25 mouse cellular contexts compared by ENCODE assay signal in the genomic region with DNA sequence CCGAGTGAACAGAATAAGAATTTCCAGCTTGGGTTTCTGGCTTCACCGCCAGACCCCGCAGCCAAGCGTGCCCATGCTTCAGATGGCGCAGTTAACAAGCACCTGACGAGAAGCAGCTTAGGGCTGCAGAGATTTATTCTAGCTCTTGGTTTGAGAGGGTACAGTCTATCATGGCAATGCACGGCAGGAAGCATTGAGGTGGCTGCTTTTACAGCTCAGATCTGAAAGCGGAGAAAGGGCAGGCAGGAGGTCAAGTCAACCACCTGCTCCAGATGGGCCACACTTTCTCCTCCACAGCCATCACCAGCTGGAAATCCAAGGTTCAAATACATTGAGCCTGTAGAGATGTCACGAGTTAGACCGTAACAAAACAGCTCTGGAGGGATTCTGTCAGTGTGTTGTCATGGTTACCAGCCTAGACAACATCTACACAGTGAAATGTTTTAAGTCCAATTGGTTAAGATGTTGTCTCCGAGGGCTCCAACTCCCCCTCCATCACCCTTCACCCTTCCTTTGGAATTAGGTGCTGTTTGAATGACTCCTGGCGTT.
DNase-seq lines count a peak whose midpoint lies in the region; ATAC-seq and TF ChIP-seq lines count a peak whose summit lies in the region.
"Had no signal": no experiment of that assay in that cellular context is flagged by ENCODE, and none has a peak within 500 bp of the region (broad histone marks: within the 10 kb centered on the region; RNA-seq: fewer than 3 reads in every experiment).

No protein-coding gene starts in this region.

- DNase-seq in forebrain, postnatal 0 days, result peak; percentile 54
- peak; percentile 28 for DNase-seq in neural tube, embryonic 11.5 days (ENCODE audit: low spot score)
- DNase-seq in embryo, embryonic 11 days, result peak; percentile 21
- DNase-seq in midbrain, postnatal 0 days (ENCODE audit: low spot score), result peak; percentile 73
- DNase-seq in left cerebral cortex, postnatal 36 days (ENCODE audit: low spot score in 2 of 2), result no peak
- DNase-seq: adrenal gland, postnatal 25 days; cerebellum, adult 2 months; cerebellum, postnatal 36 days; heart, postnatal 36 days; kidney, adult 8-10 months; kidney, postnatal 14 days; right cerebral cortex, postnatal 14 days; spleen, adult 18-20 months had no signal

- peaks cover 4% of the 10 kb centered on the region; the same call in 1 of the 2 replicates for H3K4me1 ChIP-seq in forebrain, postnatal 0 days (ENCODE audit: insufficient read depth)
- peaks cover 5% of the 10 kb centered on the region; the same call in 1 of the 2 replicates for H3K4me1 ChIP-seq in forebrain, embryonic 12.5 days
- H3K4me1 ChIP-seq in neural tube, embryonic 11.5 days (ENCODE audit: control insufficient read depth, insufficient read depth, low read length), result 0 out of 2 replicates have a peak, but pooled peaks cover 4% of the 10 kb centered on the region
- H3K4me1 ChIP-seq in neural tube, embryonic 15.5 days, result peaks cover 11% of the 10 kb centered on the region
- H3K4me1 ChIP-seq in midbrain, postnatal 0 days (ENCODE audit: insufficient read depth, low read length), result 0 out of 2 replicates have a peak, but pooled peaks cover 2% of the 10 kb centered on the region
- H3K4me1 ChIP-seq: embryonic facial prominence, embryonic 12.5 days; heart, embryonic 13.5 days; liver, embryonic 15.5 days had no signal

- H3K27ac ChIP-seq in forebrain, postnatal 0 days (ENCODE audit: low read depth, low read length), result no peak overlapping the region
- H3K27ac ChIP-seq in forebrain, embryonic 12.5 days, result no peak overlapping the region
- no peak overlapping the region for H3K27ac ChIP-seq in neural tube, embryonic 11.5 days (ENCODE audit: low read depth, low read length)
- H3K27ac ChIP-seq in neural tube, embryonic 15.5 days (replicated peaks), result no peak overlapping the region
- H3K27ac ChIP-seq in midbrain, postnatal 0 days (ENCODE audit: low read depth, low read length), result peak overlapping the region; percentile 32; the same call in 1 of the 2 replicates
- H3K27ac ChIP-seq: embryonic facial prominence, embryonic 12.5 days; heart, embryonic 13.5 days; layer of hippocampus, adult 2 months; limb, embryonic 15.5 days; liver, embryonic 15.5 days; macrophage; neural tube, embryonic 12.5 days had no signal

- no peaks in the 10 kb centered on the region for H3K27me3 ChIP-seq in forebrain, postnatal 0 days (ENCODE audit: insufficient read depth, low read length)
- no peaks in the 10 kb centered on the region for H3K27me3 ChIP-seq in forebrain, embryonic 12.5 days
- no peaks in the 10 kb centered on the region for H3K27me3 ChIP-seq in neural tube, embryonic 11.5 days (ENCODE audit: control insufficient read depth, insufficient read depth, low read length)
- H3K27me3 ChIP-seq in neural tube, embryonic 15.5 days (replicated peaks), result no peaks in the 10 kb centered on the region
- no peaks in the 10 kb centered on the region for H3K27me3 ChIP-seq in midbrain, postnatal 0 days (ENCODE audit: insufficient read depth, low read length)
- H3K27me3 ChIP-seq: CH12.LX; embryonic facial prominence, embryonic 12.5 days; heart, embryonic 13.5 days; limb, embryonic 15.5 days; liver, embryonic 15.5 days; neural tube, embryonic 12.5 days had no signal

- 72% methylated on average over 12 of the region's 12 CpGs for WGBS in forebrain, postnatal 0 days
- WGBS in forebrain, embryonic 12.5 days, result 80% methylated on average over 12 of the region's 12 CpGs
- WGBS in neural tube, embryonic 11.5 days, result 67% methylated on average over 12 of the region's 12 CpGs
- 50% methylated on average over 12 of the region's 12 CpGs for WGBS in neural tube, embryonic 15.5 days
- WGBS in midbrain, postnatal 0 days, result 59% methylated on average over 12 of the region's 12 CpGs

- H3K4me2 ChIP-seq in forebrain, postnatal 0 days (ENCODE audit: low read depth), result no peak overlapping the region
- H3K4me2 ChIP-seq in forebrain, embryonic 12.5 days, result no peak overlapping the region
- H3K4me2 ChIP-seq in neural tube, embryonic 11.5 days (ENCODE audit: low read depth), result no peak overlapping the region
- no peak overlapping the region for H3K4me2 ChIP-seq in neural tube, embryonic 15.5 days
- H3K4me2 ChIP-seq in midbrain, postnatal 0 days (ENCODE audit: low read depth, low read length, poor library complexity, severe bottlenecking), result no peak overlapping the region
- H3K4me2 ChIP-seq: embryonic facial prominence, embryonic 12.5 days; heart, embryonic 13.5 days; limb, embryonic 15.5 days; liver, embryonic 15.5 days; neural tube, embryonic 12.5 days had no signal

- peak; percentile 71 for ATAC-seq in forebrain, postnatal 0 days
- no peak for ATAC-seq in forebrain, embryonic 12.5 days (ENCODE audit: low FRiP score)
- no peak for ATAC-seq in neural tube, embryonic 11.5 days (ENCODE audit: insufficient read depth, low FRiP score, low TSS enrichment)
- no peak for ATAC-seq in neural tube, embryonic 15.5 days (ENCODE audit: low FRiP score)
- peak; percentile 60; the same call in 1 of the 2 replicates for ATAC-seq in midbrain, postnatal 0 days (ENCODE audit: low FRiP score)
- ATAC-seq: forebrain, embryonic 16.5 days had no signal

- no peak for TF ChIP-seq CTCF in forebrain, postnatal 0 days (IDR thresholded peaks at IDR 0.05; ENCODE audit: low read depth)
- no peak for TF ChIP-seq CTCF in midbrain, postnatal 0 days (IDR thresholded peaks at IDR 0.05)

- H3K9ac ChIP-seq in forebrain, postnatal 0 days, result no peak overlapping the region
- H3K9ac ChIP-seq in forebrain, embryonic 12.5 days, result no peak overlapping the region
- H3K9ac ChIP-seq in neural tube, embryonic 11.5 days (ENCODE audit: low read length), result no peak overlapping the region
- H3K9ac ChIP-seq in neural tube, embryonic 15.5 days (replicated peaks), result no peak overlapping the region
- no peak overlapping the region for H3K9ac ChIP-seq in midbrain, postnatal 0 days (replicated peaks; ENCODE audit: low read length, poor library complexity, severe bottlenecking)
- H3K9ac ChIP-seq: embryonic facial prominence, embryonic 12.5 days; heart, embryonic 13.5 days; limb, embryonic 15.5 days; liver, embryonic 15.5 days; neural tube, embryonic 12.5 days had no signal

- H3K9me3 ChIP-seq in forebrain, postnatal 0 days (ENCODE audit: low read length), result no peaks in the 10 kb centered on the region
- H3K9me3 ChIP-seq in forebrain, embryonic 12.5 days, result no peaks in the 10 kb centered on the region
- no peaks in the 10 kb centered on the region for H3K9me3 ChIP-seq in neural tube, embryonic 11.5 days (ENCODE audit: control insufficient read depth, low read length)
- no peaks in the 10 kb centered on the region for H3K9me3 ChIP-seq in neural tube, embryonic 15.5 days (replicated peaks)
- no peaks in the 10 kb centered on the region for H3K9me3 ChIP-seq in midbrain, postnatal 0 days (ENCODE audit: low read length)
- H3K9me3 ChIP-seq: embryonic facial prominence, embryonic 12.5 days; limb, embryonic 15.5 days; liver, embryonic 15.5 days; neural tube, embryonic 12.5 days had no signal

- no peak overlapping the region for H3K4me3 ChIP-seq in forebrain, postnatal 0 days (ENCODE audit: low read depth, low read length)
- no peak overlapping the region for H3K4me3 ChIP-seq in forebrain, embryonic 12.5 days (replicated peaks)
- no peak overlapping the region for H3K4me3 ChIP-seq in neural tube, embryonic 11.5 days (ENCODE audit: low read depth, low read length)
- H3K4me3 ChIP-seq in neural tube, embryonic 15.5 days (replicated peaks), result no peak overlapping the region
- H3K4me3 ChIP-seq in midbrain, postnatal 0 days (ENCODE audit: low read depth, low read length), result no peak overlapping the region
- H3K4me3 ChIP-seq: embryonic facial prominence, embryonic 12.5 days; erythroblast, embryonic 14.5 days; heart, embryonic 13.5 days; layer of hippocampus, adult 2 months; limb, embryonic 15.5 days; liver, embryonic 15.5 days; neural tube, embryonic 12.5 days had no signal

- no peaks in the 10 kb centered on the region for H3K36me3 ChIP-seq in forebrain, postnatal 0 days (ENCODE audit: insufficient read depth)
- H3K36me3 ChIP-seq in forebrain, embryonic 12.5 days (replicated peaks), result no peaks in the 10 kb centered on the region
- H3K36me3 ChIP-seq in neural tube, embryonic 11.5 days (ENCODE audit: control insufficient read depth, insufficient read depth, low read length), result no peaks in the 10 kb centered on the region
- H3K36me3 ChIP-seq in neural tube, embryonic 15.5 days, result no peaks in the 10 kb centered on the region
- H3K36me3 ChIP-seq in midbrain, postnatal 0 days (ENCODE audit: insufficient read depth, low read length), result no peaks in the 10 kb centered on the region
- H3K36me3 ChIP-seq: embryonic facial prominence, embryonic 12.5 days; heart, embryonic 13.5 days; limb, embryonic 15.5 days; liver, embryonic 15.5 days; neural tube, embryonic 12.5 days had no signal

- intact Hi-C loops in left cerebral cortex, postnatal 36 days (cut with DNase I), result no loop called here

Comparison
In these comparisons a context has a peak if more than half of its experiments do, and no peak if none do; other contexts are left out.
1. ATAC-seq: peak in forebrain, postnatal 0 days (single experiment) and midbrain, postnatal 0 days (single experiment); none in forebrain, embryonic 12.5 days (single experiment), neural tube, embryonic 11.5 days (single experiment) and neural tube, embryonic 15.5 days (single experiment).
2. DNase-seq: peak in forebrain, postnatal 0 days (single experiment), neural tube, embryonic 11.5 days (single experiment), embryo, embryonic 11 days (single experiment) and midbrain, postnatal 0 days (single experiment); none in left cerebral cortex, postnatal 36 days (0 of 2).